Mouse (Mus musculus): Measurements from ENCODE around the gene Sox5. TPM values are rescaled to one million over a fixed set of nuclear protein-coding genes. Genes with fewer than 3 reads are reported as not detected.

The Sox5 gene
- polyA plus RNA-seq, 1 experiment from 2014 or later = 4.9 TPM

DNA sequence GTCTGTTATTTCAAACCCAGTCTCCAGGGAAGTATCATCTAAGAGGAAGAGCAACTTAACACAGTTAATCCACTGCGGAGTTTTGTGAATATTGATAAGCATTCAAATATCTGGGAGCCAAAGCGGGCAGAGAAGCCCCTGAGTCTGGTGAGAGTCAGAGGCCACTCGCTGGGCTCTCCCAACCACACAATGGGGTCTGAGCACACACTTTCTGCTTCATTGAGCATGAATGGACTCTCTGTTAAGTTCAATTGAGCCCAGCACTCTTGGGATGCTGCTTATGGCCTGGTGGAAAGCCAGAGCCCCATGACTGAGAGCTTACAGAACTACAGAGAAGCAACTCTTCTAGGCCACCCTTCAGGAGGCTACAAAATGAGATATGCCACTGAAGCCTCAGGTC, 221.6 kb downstream of the Sox5 start:
- H3K27me3 ChIP-seq = no peaks in the 10 kb centered on the region
- H3K36me3 ChIP-seq = no peaks in the 10 kb centered on the region
- H3K4me2 ChIP-seq = no peak overlapping the region
- DNase-seq = no peak
- WGBS (ENCODE audit: insufficient replicate concordance) = 65% methylated on average over 3 of the region's 3 CpGs
- H3K4me3 ChIP-seq (replicated peaks) = no peak overlapping the region
- no peaks in the 10 kb centered on the region for H3K4me1 ChIP-seq (replicated peaks)
- ATAC-seq (ENCODE audit: low read depth) = no peak
- no peak overlapping the region for H3K27ac ChIP-seq
- no peaks in the 10 kb centered on the region for H3K9me3 ChIP-seq (replicated peaks)
- no peak overlapping the region for H3K9ac ChIP-seq

DNA sequence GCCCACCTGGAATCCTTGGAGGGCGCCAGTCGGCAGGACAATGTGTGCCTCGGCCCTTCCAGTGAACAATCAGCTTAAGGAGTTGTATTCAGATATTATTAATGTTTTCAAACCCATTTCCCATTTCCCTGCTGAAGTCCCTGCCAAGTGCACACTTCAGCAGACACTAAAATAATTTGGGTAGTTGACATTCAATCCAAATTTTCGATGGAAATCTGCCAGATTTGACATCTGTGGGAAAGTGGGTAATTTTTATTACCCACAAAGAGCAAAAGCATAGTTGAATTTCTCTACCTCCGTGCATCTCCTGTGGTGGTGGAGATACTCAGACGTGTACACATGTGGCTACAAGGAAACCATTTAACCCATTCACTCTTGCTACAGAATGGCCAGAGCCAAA, 228.3 kb downstream of the Sox5 start:
- no peak overlapping the region for H3K9ac ChIP-seq
- no peak for ATAC-seq (ENCODE audit: low read depth)
- no peaks in the 10 kb centered on the region for H3K9me3 ChIP-seq (replicated peaks)
- no peak for DNase-seq
- no peaks in the 10 kb centered on the region for H3K4me1 ChIP-seq (replicated peaks)
- no peaks in the 10 kb centered on the region for H3K36me3 ChIP-seq
- H3K4me3 ChIP-seq (replicated peaks) = no peak overlapping the region
- no peak overlapping the region for H3K27ac ChIP-seq
- H3K27me3 ChIP-seq = no peaks in the 10 kb centered on the region
- H3K4me2 ChIP-seq = no peak overlapping the region
- 54% methylated on average over 6 of the region's 6 CpGs for WGBS (ENCODE audit: insufficient replicate concordance)

DNA sequence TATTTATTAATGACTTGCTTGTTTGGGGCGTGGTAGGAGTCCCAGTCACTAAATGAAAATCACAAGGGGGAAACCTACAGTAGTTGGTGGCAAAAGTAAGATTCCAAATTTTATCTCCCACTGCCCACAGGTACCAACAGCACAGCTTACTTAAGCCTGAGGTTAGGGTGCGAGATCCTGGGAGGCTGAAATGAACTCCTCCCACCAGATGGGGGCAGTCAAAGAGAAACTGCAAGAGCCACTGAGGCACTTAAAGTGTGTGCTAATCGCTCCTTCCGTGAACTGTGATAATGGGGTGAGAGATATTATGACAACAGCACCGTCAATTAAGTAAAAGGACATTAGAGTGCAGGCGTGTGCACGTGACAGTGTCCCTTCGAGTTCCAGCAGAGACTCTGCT, 232.8 kb downstream of the Sox5 start:
- DNase-seq = no peak
- no peaks in the 10 kb centered on the region for H3K27me3 ChIP-seq
- no peak overlapping the region for H3K4me3 ChIP-seq (replicated peaks)
- 0 out of 2 replicates have a peak, but pooled peaks cover 4% of the 10 kb centered on the region for H3K36me3 ChIP-seq
- H3K4me2 ChIP-seq = no peak overlapping the region
- 0 out of 2 replicates have a peak, but pooled peaks cover 3% of the 10 kb centered on the region for H3K9me3 ChIP-seq (replicated peaks)
- no peaks in the 10 kb centered on the region for H3K4me1 ChIP-seq (replicated peaks)
- H3K9ac ChIP-seq = no peak overlapping the region
- WGBS (ENCODE audit: insufficient replicate concordance) = 69% methylated on average over 8 of the region's 8 CpGs
- H3K27ac ChIP-seq = no peak overlapping the region
- no peak for ATAC-seq (ENCODE audit: low read depth)

DNA sequence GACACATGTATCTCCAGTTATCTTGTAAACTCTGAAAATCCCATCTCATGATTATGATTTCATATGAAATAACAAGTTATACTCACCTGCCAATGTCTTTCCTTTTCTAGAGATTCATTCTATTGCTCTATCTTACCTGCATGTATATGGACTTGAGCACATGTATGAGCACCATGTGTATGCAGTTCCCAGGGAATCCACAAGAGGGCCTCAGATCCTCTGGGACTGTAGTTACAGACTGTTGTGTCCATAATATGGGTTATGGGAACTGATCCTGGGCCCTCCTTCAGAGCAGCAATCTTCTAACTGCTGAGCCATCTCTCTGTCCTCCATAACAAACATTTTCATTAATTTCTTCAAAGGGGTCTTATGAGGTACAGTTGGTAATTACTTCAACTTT, 234.6 kb downstream of the Sox5 start:
- no peak for ATAC-seq (ENCODE audit: low read depth)
- H3K9ac ChIP-seq = no peak overlapping the region

DNA sequence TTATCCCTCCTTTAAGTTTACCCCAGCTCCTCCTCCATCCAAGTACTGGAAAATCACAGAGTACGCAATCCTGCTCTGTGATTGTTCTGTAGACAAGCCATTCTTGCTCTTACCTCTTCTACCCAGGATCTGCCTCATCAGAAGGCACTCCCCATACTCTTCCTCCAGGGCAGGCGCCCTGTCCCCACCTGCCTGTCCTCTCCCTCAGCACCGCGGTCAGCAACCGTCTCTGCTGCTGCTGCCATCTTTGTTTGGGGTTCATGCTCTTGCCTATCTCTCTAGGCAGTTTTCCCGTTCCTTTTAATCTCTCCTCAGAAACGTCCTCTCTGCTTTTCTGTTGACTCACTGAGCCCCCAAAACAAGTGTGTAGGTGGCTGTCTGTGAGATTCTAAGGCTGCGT, 236.2 kb downstream of the Sox5 start:
- Histone ChIP-seq H3K4me2 (no peak overlapping the region), H3K36me3 (0 out of 2 replicates have a peak, but pooled peaks cover 4% of the 10 kb centered on the region), H3K4me3 (replicated peaks) (no peak overlapping the region), H3K4me1 (replicated peaks) (no peaks in the 10 kb centered on the region), H3K27ac (no peak overlapping the region), H3K9me3 (replicated peaks) (0 out of 2 replicates have a peak, but pooled peaks cover 3% of the 10 kb centered on the region), H3K9ac (no peak overlapping the region), H3K27me3 (no peaks in the 10 kb centered on the region)
- ATAC-seq (ENCODE audit: low read depth) (no peak), DNase-seq (no peak)
- WGBS (ENCODE audit: insufficient replicate concordance) = 73% methylated on average over 8 of the region's 8 CpGs

More for the DNA sequence above, 234.6 kb downstream of the Sox5 start:
- H3K27ac ChIP-seq = no peak overlapping the region
- DNase-seq = no peak
- no peaks in the 10 kb centered on the region for H3K27me3 ChIP-seq
- H3K9me3 ChIP-seq (replicated peaks) = 0 out of 2 replicates have a peak, but pooled peaks cover 3% of the 10 kb centered on the region
- 0 out of 2 replicates have a peak, but pooled peaks cover 4% of the 10 kb centered on the region for H3K36me3 ChIP-seq
- no peak overlapping the region for H3K4me3 ChIP-seq (replicated peaks)
- H3K4me2 ChIP-seq = no peak overlapping the region
- no peaks in the 10 kb centered on the region for H3K4me1 ChIP-seq (replicated peaks)

DNA sequence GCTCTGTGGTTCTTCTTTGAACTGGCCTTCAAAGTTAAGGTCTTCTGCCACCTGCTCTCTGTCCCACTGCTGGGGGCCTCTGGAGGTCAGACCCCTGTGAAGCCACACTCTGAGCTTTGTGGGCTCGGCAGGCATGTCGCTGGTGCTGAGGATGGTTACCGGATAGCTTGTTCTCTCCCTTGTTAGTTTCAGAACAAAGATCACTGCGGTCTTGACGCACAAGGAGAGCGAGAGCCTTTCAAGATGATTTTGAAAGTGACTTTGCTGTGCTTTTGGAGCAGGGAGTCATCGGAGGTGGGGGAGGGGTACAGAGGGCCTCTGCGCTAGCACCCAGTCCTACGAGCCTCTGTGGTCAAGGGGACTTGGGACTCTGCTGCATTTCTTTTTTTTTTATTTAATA, 240.5 kb downstream of the Sox5 start:
- Histone ChIP-seq H3K4me3 (replicated peaks) (no peak overlapping the region), H3K27me3 (no peaks in the 10 kb centered on the region), H3K4me1 (replicated peaks) (no peaks in the 10 kb centered on the region), H3K27ac (no peak overlapping the region), H3K4me2 (no peak overlapping the region), H3K36me3 (no peaks in the 10 kb centered on the region), H3K9ac (no peak overlapping the region), H3K9me3 (replicated peaks) (no peaks in the 10 kb centered on the region)
- no peak for ATAC-seq (ENCODE audit: low read depth)
- no peak for DNase-seq
- WGBS (ENCODE audit: insufficient replicate concordance) = 83% methylated on average over 9 of the region's 9 CpGs

DNA sequence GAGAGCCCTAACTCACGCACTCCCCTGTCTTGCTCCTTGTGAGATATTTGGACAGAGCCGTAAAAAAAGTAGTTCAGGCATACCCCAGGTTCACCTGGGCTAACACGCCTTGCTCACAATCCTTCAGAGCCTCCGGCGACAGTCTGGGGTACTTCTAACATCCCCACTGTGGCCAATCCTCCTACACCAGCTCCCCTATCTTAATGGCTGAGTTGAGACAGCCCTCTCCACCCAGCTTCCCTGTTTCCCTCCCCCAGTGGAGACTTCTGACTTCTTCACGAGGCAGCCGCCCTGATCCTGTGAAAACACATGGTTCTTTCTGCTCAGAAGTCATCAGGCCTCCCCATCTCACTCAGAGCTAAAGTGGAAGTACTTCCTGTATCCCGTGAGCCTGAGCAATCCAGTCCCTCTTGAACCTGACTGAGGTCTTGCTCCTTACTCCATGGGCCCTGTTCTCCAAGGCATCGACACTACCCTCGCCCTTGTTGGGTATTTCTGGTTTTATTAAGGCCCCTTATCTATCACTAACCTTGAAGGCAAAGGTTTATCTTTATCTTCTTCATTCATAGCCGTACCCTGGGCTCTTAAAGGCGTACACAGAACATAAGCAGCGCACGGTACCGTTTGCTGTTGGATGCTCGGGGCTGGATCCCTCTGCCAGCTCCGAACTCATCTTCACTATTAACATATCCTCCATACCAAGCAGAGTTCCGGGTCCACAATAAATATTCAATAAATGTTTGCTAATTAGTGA, 242.2 kb downstream of the Sox5 start:
- H3K36me3 ChIP-seq = no peaks in the 10 kb centered on the region

DNA sequence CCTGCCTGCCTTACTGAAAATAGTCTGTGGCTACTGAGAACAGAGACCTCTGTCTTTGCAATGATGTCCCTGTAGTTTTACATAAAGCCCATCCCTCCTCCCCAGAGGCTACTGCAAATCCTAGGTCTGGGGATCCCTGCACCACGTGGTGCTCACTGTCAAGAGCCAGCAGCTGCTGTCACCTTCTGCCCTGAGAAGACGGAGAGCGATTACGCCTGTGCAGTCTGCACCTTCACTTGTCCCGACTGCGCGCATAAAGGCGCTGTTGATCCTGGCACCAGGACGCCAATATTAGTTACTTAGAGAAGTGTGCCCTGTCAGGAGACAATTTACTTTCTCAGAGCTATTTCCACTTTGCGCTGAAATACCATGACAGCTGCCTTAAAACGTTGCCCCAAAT, 258.3 kb downstream of the Sox5 start:
- Histone ChIP-seq H3K27ac (no peak overlapping the region), H3K9ac (no peak overlapping the region), H3K27me3 (no peaks in the 10 kb centered on the region), H3K4me3 (replicated peaks) (no peak overlapping the region), H3K9me3 (replicated peaks) (no peaks in the 10 kb centered on the region), H3K4me2 (no peak overlapping the region), H3K4me1 (replicated peaks) (no peaks in the 10 kb centered on the region), H3K36me3 (no peaks in the 10 kb centered on the region)
- ATAC-seq (ENCODE audit: low read depth) = no peak
- WGBS (ENCODE audit: insufficient replicate concordance) = 68% methylated on average over 11 of the region's 11 CpGs
- no peak for DNase-seq

More for the DNA sequence above, 242.2 kb downstream of the Sox5 start:
- H3K9ac ChIP-seq = no peak overlapping the region
- no peak overlapping the region for H3K27ac ChIP-seq
- H3K4me1 ChIP-seq (replicated peaks) = no peaks in the 10 kb centered on the region
- WGBS (ENCODE audit: insufficient replicate concordance) = 68% methylated on average over 18 of the region's 18 CpGs
- no peak overlapping the region for H3K4me2 ChIP-seq
- no peak overlapping the region for H3K4me3 ChIP-seq (replicated peaks)
- no peaks in the 10 kb centered on the region for H3K9me3 ChIP-seq (replicated peaks)
- no peaks in the 10 kb centered on the region for H3K27me3 ChIP-seq
- DNase-seq = no peak
- ATAC-seq (ENCODE audit: low read depth) = no peak

DNA sequence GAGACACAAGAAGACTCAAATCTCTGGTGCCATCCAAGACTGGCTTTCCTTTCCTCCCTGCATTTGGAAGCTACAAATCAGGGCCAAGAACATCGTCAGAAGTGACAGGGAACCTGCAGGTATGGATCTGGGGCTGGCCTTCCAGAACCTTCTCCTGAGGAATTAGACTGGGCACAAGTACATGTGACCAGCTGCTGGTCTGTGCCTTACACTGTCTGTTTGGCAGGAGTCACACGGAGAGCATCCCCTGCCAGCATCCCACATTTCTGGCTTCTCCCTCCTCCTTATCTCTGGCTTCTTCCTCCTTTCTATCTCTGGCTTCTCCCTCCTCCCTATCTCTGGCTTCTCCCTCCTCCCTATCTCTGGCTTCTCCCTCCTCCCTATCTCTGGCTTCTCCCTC, 263.0 kb downstream of the Sox5 start:
- WGBS (ENCODE audit: insufficient replicate concordance) = 59% methylated on average over 2 of the region's 2 CpGs
- DNase-seq (no peak), ATAC-seq (ENCODE audit: low read depth) (no peak)

DNA sequence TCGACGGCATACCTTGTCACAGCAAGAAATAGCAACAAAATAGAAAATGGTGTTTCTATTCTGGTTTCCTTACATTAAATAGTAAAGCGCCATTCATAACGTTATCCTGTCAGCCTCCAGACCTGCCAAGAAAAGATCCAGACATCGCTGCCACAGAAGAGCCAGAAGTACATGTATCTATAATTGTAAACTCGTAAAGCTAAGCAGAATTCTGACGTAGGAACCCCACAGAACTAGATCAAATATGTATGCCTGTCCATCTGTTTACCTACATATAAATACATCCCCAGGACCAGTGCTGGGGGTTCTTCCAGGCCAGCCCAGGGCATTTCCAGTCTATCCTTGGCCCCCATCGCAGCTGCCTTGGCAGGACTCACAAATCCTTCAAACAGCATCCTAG, 265.9 kb downstream of the Sox5 start:
- Histone ChIP-seq H3K4me2 (no peak overlapping the region), H3K4me1 (replicated peaks) (peaks cover 2% of the 10 kb centered on the region; the same call in 1 of the 2 replicates), H3K4me3 (replicated peaks) (no peak overlapping the region), H3K36me3 (no peaks in the 10 kb centered on the region), H3K27ac (no peak overlapping the region), H3K27me3 (no peaks in the 10 kb centered on the region), H3K9ac (no peak overlapping the region), H3K9me3 (replicated peaks) (no peaks in the 10 kb centered on the region)
- DNase-seq (no peak), ATAC-seq (ENCODE audit: low read depth) (no peak)
- 72% methylated on average over 8 of the region's 8 CpGs for WGBS (ENCODE audit: insufficient replicate concordance)

More for the DNA sequence above, 263.0 kb downstream of the Sox5 start:
- Histone ChIP-seq H3K4me3 (replicated peaks) (no peak overlapping the region), H3K36me3 (no peaks in the 10 kb centered on the region), H3K4me2 (no peak overlapping the region), H3K27ac (no peak overlapping the region), H3K9ac (no peak overlapping the region), H3K9me3 (replicated peaks) (no peaks in the 10 kb centered on the region), H3K4me1 (replicated peaks) (peaks cover 2% of the 10 kb centered on the region; the same call in 1 of the 2 replicates), H3K27me3 (no peaks in the 10 kb centered on the region)

DNA sequence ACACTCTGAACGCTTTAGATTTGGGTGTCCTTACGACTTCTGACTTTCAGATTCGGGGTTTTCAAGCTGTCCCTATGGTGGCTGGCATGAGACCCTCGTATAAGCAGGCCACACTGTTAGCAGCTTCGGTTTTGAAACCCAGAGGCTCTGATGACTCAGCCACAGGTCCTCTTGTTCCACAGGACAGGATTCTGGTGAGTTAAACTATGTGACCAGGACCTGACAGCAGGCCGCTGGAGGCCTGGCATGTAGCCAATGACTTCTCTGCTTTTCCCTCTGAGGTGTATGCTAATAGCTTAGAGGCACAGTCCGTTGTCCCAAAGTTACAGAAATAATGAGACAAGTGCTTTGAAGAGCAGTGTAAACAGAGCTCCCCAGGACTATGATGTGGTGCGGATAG, 268.0 kb downstream of the Sox5 start:
- Histone ChIP-seq H3K9ac (no peak overlapping the region), H3K36me3 (no peaks in the 10 kb centered on the region), H3K4me3 (replicated peaks) (no peak overlapping the region), H3K4me1 (replicated peaks) (peaks cover 2% of the 10 kb centered on the region; the same call in 1 of the 2 replicates), H3K9me3 (replicated peaks) (no peaks in the 10 kb centered on the region), H3K27ac (no peak overlapping the region), H3K27me3 (no peaks in the 10 kb centered on the region), H3K4me2 (no peak overlapping the region)
- ATAC-seq (ENCODE audit: low read depth) (no peak), DNase-seq (no peak)
- WGBS (ENCODE audit: insufficient replicate concordance) = 56% methylated on average over 8 of the region's 8 CpGs

DNA sequence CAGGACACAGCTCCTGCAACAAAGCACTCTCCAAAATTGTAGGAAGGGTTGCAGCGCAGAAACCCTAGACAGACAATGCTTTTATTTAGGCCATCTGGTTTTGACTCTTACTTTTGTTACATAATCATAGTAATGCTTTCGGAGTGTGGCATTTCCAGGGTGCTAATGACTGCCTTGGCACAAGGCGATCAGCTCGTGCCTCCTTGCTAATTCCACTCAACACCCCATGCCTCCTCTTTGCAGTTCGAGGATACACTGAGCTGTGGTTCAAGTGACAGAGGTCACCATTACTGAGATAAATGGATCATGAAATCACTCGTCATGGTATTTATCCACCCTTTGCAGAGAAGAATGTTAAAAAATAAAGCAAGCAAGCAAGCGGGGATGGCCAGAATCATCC, 269.9 kb downstream of the Sox5 start:
- no peak for DNase-seq
- no peak overlapping the region for H3K9ac ChIP-seq
- no peaks in the 10 kb centered on the region for H3K9me3 ChIP-seq (replicated peaks)
- no peak overlapping the region for H3K27ac ChIP-seq
- no peak overlapping the region for H3K4me2 ChIP-seq
- H3K4me3 ChIP-seq (replicated peaks) = no peak overlapping the region
- WGBS (ENCODE audit: insufficient replicate concordance) = 67% methylated on average over 7 of the region's 7 CpGs
- no peak for ATAC-seq (ENCODE audit: low read depth)
- H3K27me3 ChIP-seq = no peaks in the 10 kb centered on the region
- H3K4me1 ChIP-seq (replicated peaks) = peaks cover 2% of the 10 kb centered on the region; the same call in 1 of the 2 replicates
- H3K36me3 ChIP-seq = no peaks in the 10 kb centered on the region
